Mouse (Mus musculus) CH12F3 (cell line): ENCODE results near the gene Scamp4.

Experiments
- in situ Hi-C: fragments of 300-500 bp; cut with MboI; formaldehyde crosslinking; loops from 2 replicates; pipeline ENCODE4 v1.14.3; 2020; ENCODE audit warnings: low sequenced_read_pairs

Scamp4 gene

GRCm38 (mm10) chr10:80606737-80607350 is 4.2 kb downstream of the Scamp4 start:
- in situ Hi-C loops = no loop called here

DNA sequence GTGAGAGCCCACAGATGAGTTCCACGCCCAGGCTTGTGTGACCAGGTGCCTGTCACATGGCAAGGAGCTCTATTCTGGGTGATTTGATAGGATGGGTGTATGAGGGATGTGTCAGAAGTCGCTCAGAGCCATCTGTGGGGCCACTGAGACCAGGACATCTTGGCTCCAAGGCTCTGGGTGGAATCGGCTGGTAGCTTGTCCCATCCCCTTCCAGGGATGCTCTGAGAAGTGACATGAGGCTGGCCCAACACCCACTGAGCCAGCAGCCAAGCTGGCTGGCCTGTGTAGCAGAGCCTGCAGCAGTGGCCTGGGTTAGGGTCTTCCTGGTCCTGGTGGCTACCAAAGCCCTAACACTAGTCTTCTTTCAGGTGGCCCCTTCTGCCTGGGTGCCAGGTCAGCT is 5.8 kb downstream of the Scamp4 start:
- in situ Hi-C loops = no loop called here

- in situ Hi-C loops = no loop called here
Observed at GRCm38 (mm10) chr10:80609269-80609924, 6.7 kb downstream of the Scamp4 start.

DNA sequence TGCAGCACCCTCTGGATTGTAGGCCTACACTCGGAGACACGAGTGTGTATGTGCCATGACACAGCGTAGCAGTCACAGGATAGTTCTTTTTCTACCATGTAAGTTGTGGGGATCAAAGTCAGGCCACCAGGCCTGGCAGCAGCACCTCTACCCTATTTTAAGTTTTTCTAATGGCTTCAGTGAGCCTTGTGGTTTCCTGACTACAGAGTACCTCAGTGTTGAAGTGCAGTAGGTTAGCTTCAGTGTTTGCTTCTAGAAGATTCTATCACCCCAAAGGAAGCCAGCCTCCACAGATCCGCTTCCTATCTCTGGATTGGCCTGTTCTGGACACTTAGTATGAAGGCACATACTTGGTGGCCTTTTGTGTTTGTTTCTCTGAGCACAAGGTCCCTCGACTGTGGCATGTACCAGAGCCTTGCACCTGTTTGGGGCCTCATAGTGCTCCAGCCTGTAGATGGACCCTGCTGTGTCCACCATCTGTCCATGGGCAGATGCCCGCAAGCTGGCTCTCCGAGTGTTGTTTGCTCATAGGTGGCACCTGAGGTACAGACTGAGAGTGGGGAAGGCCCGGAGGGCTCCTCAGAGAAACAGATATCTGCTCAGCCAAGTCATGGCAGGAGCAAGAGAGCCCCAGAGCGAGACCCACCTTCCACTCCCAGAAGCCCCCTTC is 7.6 kb downstream of the Scamp4 start:
- in situ Hi-C loops = no loop called here

DNA sequence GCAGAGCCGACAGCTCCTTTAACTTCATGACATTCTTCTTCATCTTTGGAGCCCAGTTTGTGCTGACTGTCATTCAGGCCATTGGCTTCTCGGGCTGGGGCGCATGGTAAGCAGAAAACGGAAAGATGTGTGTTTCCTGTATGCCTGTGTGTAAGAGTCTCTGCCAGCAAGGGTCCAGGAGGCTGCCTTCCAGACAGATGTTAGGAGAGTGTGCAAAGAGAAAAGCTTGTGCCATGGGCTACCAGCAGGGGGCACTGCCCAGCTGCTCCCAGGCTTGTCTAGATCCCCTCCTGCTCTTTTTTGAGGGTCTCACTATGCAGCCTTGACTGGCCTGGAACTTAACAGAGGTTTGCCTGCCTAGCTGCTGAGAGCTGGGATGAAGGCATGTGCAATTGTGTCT is 8.4 kb downstream of the Scamp4 start:
- in situ Hi-C loops = no loop called here

DNA sequence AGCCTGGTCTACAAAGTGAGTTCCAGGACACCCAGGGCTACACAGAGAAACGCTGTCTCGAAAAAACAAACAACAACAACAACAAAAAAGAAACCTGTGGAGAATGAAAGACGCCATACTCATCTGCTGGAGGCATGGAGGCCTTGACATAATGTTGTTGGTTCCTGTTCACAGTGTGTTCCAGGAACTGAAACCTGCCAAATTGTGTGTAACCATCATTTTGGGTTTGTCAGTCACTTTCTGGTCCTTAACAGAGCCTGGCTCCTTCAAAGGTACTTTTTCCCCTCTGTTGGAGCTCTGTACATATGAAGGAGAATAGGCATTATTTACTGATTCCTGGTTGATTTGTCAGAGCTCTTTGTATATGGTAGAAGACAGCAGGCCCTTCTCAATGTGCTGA is 9.2 kb downstream of the Scamp4 start:
- in situ Hi-C loops = no loop called here

DNA sequence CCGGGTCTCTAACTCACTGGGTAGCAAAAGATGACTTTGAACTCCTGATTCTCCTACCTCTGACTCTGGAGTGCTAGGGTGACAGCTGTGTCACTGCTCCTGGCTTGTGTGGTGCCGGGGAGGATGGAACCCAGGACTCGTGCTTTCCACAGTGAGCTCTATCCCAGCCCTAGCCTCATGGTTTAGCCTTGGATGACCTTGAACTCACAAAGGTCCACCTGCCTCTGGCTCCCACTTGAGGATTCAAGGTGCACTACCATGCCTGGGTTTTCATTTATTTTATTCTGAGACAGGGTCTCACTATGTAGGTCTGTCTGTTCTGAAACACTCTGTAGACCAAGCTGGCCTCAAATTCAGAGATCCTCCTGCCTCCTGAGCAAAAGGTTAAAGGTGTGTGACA is 11.1 kb downstream of the Scamp4 start:
- in situ Hi-C loops = no loop called here

DNA sequence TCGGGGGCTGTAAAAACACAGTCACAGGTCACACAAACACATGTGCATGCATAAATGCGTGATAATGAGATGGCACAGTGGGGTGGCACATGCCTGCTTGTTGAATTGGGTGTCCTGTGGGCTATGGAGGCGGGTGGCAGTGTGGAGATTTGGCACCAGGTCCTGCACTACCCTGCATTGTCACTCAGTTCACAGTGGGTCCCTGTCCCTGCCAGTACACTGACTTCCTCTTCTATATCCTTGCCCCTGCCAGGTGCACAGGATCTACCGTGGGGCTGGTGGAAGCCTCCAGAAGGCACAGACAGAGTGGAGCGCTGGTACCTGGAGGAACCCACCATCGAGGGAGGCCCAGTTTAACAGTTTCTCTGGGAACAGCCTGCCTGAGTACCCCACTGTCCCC is 11.7 kb downstream of the Scamp4 start:
- in situ Hi-C loops = no loop called here

DNA sequence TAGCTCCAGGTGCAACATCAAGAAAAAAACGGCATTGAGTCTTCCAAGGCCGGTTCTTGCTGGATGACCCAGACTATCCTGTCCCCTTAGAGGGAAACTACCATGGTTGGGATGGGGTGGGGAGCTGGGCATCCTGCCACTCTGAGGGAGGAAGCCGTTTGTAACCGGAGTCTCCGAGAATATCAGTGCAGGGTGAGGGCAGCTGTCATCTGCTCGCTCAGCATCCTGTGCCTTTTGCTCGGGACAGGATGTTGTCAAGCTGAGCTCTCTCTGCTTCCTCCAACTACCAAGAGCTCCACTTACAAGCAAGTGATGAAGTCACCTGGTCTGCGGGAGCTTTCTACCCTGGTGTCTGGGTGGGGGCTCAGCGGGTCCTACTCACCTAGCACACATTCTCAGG is 15.5 kb downstream of the Scamp4 start:
- in situ Hi-C loops = no loop called here

DNA sequence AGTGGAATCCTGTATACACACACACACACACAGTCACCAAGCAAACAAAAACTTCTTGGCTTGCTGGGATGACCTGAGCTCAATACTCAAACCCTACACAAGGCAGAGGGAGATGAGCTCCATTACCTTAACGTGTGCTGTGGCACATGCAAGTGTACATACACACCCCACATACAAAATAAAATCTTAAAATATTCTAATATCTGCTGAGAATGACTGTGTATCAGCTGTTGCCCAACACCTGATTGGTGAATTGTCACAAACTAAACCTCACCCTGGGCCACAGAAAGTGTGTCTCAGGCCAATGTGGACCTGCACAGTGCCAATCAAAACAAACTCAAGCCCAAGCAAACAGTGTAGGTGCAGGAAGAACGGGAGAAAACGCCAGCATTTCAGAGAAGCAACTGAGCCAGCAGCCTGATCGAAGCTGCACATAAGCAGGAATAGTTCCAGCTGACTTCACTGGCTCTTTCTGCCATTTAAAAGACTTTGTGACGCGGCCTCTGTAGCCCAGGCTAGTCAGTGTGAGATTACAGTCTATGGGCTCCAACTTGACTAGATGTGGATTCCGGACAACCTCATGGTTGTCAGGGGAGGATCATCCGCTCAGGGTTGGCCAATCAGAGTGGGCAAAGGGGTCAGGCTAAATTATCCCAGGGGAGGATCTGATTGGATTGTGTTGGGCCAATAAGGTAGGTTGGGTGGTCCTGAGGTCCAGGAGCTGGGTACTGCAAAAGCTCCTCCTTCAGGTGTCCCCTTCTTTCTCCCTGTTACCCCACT is 17.0 kb downstream of the Scamp4 start:
- in situ Hi-C loops = no loop called here

DNA sequence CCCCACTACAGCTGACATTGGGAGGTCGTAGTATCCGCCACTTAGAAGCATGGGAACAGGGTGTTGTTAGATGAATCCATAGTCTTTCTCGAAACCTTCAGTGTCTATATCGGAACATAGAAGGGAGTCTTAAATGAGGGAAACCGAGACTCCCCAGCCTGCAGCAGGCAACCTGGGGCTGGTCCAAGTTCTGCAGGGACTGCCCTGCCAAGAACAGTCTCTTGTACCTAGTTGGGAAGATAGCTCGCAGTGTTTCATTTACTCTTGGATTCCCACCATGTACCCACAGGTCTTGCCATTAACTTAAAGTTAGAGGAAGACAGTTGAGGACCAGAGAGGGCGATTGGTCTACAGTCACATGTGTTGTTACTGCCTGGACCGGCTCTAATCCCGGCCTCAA is 17.7 kb downstream of the Scamp4 start:
- in situ Hi-C loops = no loop called here

- in situ Hi-C loops = no loop called here
Observed at GRCm38 (mm10) chr10:80620796-80621689, 18.4 kb downstream of the Scamp4 start.

DNA sequence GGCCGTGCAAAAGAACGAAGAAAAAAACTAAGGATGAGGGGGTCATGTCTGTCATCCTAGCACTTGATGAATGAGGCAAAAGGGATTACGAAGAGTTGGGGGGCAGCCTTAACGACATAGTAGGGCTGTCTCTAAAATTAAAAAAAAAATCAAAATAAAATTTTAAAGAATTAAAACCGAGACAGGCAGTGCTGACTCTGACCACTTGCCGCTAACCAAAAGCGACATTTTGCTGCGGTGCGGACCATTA is 18.9 kb downstream of the Scamp4 start:
- in situ Hi-C loops = no loop called here

- in situ Hi-C loops = no loop called here
Observed at GRCm38 (mm10) chr10:80621940-80622660, 19.4 kb downstream of the Scamp4 start.

- in situ Hi-C loops = no loop called here
Observed at GRCm38 (mm10) chr10:80622661-80623456, 20.2 kb downstream of the Scamp4 start, which contains the start of gene Csnk1g2. Csnk1g2 (plus strand) TSS chr10:80622838.

DNA sequence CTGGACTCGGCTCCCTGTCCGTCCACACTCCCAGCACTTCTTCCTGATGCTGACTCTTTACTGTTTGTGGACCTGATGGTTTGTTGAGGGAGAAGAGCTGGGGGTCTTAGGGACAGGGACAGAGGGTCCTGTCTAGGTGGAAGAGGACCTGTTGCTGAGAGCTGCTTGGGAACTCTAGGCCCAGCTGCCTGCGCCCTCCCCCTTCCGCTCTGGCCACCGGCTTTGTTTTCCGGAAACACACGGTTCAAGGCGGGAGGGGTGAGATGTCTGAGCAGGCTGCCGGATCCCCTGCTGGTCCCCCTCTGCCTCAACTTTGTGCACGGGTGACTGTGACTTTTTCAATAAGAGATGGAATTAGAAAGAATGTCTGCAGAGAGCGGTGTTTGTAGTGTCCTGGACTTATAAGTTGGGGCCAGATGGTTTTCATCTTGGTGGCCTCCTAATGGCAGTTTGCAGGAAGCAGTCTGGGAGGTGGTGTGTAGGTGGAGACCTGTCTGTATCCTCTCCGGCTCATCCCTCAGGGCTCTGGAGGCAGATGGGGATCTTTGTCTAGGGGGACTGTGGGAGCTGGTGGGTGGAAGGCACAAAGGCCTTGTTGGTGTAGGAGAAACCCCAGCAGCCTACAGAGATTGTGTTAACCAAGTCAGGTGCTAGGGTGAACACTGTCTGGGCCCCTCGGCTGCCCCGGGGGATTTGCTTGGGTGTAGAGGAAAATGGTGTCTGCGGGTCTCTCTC is 21.0 kb downstream of the Scamp4 start:
- in situ Hi-C loops = no loop called here

GRCm38 (mm10) chr10:80625764-80626163 is 23.1 kb downstream of the Scamp4 start:
- in situ Hi-C loops = no loop called here

DNA sequence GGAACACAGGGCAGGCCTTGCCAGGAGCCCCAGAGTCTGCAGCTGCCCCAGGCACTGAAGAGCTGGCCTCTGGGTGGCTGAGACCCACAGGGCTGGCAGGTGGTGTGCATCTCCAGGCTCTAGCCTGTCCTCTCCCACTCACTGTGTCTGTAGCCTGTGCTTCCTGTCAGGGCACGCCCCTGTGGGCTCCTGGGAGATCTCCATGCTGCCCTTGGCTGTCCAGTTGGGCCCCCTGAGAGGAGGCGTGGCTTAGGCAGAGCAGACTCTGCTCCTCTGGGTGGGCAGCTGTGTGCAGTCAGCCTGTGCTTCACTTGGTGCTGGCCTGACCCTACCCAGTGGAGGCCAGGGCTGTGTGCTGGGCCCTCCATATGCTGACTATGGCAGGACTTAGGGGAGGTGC is 25.0 kb downstream of the Scamp4 start:
- in situ Hi-C loops = no loop called here

- in situ Hi-C loops = no loop called here
Observed at GRCm38 (mm10) chr10:80628925-80629324, 26.3 kb downstream of the Scamp4 start.
